Mouse (Mus musculus) 3134 (cell line): ENCODE measurements around the gene Nudc.
A peak's percentile ranks its signal among the peaks of the same experiment; 100 is the strongest.

Experiments
- DNase-seq: peaks from one replicate; pipeline ENCODE4 v3.0.0-alpha.2; 2011; ENCODE audit warnings: low spot score; ENCODE audit not compliant: insufficient read length; ENCODE audit errors: extremely low read depth

The Nudc gene

GRCm38 (mm10) chr4:133545272-133546231 is at the start of gene Nudc:
Gene Nudc (minus strand): TSS chr4:133545996.
- peak; percentile 95 for DNase-seq

GRCm38 (mm10) chr4:133595538-133595937 is 49.7 kb upstream of the Nudc start:
- no peak for DNase-seq

GRCm38 (mm10) chr4:133592570-133592969 is 46.8 kb upstream of the Nudc start:
- DNase-seq = no peak

GRCm38 (mm10) chr4:133584059-133584951 is 38.5 kb upstream of the Nudc start, which contains the start of gene Gpn2:
Gene Gpn2 (plus strand): TSS chr4:133584362.
- peak; percentile 74 for DNase-seq

GRCm38 (mm10) chr4:133583690-133584058 is 37.9 kb upstream of the Nudc start:
- no peak for DNase-seq

GRCm38 (mm10) chr4:133577983-133578382 is 32.2 kb upstream of the Nudc start:
- no peak for DNase-seq

- no peak for DNase-seq
These were observed 29.0 kb upstream of the Nudc start for GRCm38 (mm10) chr4:133574843-133575202.

- peak; percentile 69 for DNase-seq
These were observed 28.5 kb upstream of the Nudc start, which contains the start of gene Gpatch3 for GRCm38 (mm10) chr4:133574070-133574842. Gene Gpatch3 (plus strand): TSS chr4:133574745.

- peak; percentile 52 for DNase-seq
These were observed 24.3 kb upstream of the Nudc start for GRCm38 (mm10) chr4:133570066-133570466.

- DNase-seq = no peak
These were observed 23.7 kb upstream of the Nudc start for GRCm38 (mm10) chr4:133569291-133570065.

- no peak for DNase-seq
These were observed 21.5 kb upstream of the Nudc start for GRCm38 (mm10) chr4:133567251-133567650.

GRCm38 (mm10) chr4:133563123-133563571 is 17.4 kb upstream of the Nudc start:
- peak; percentile 79 for DNase-seq

GRCm38 (mm10) chr4:133561622-133562021 is 15.8 kb upstream of the Nudc start:
- no peak for DNase-seq

- DNase-seq = no peak
These were observed 14.1 kb upstream of the Nudc start for GRCm38 (mm10) chr4:133559846-133560245.

GRCm38 (mm10) chr4:133557041-133557717 is 11.4 kb upstream of the Nudc start:
- DNase-seq = no peak

GRCm38 (mm10) chr4:133553448-133554330 is 7.9 kb upstream of the Nudc start:
- no peak for DNase-seq

GRCm38 (mm10) chr4:133552768-133553447 is 7.1 kb upstream of the Nudc start, which contains the start of gene Nr0b2:
Gene Nr0b2 (plus strand): TSS chr4:133553376.
- DNase-seq = no peak
